Mouse (Mus musculus) cortical plate, adult 2 months (tissue): ENCODE measurements around the gene Apba3. TPM values are rescaled to one million over a fixed set of nuclear protein-coding genes. Genes with fewer than 3 reads are reported as not detected.

Experiments used
- H3K27ac ChIP-seq: fragments of 200-500 bp; 2 replicates; pipeline ENCODE4 v1.5.1; 2012; ENCODE audit warnings: low read length, control low read depth, inconsistent platforms; ENCODE audit not compliant: insufficient read depth
- H3K4me1 ChIP-seq: fragments of 200-500 bp; 2 replicates; pipeline ENCODE4 v1.6.1; 2011; ENCODE audit warnings: low read length; ENCODE audit not compliant: control insufficient read depth, insufficient read depth
- H3K4me3 ChIP-seq: fragments of 200-500 bp; 2 replicates; pipeline ENCODE4 v1.5.1; 2011; ENCODE audit warnings: mild to moderate bottlenecking, low read length, control low read depth; ENCODE audit not compliant: insufficient read depth
- CTCF ChIP-seq: fragments of 200-500 bp; IDR thresholded peaks from 2 replicates; pipeline ENCODE4 v1.5.1; 2011; ENCODE audit warnings: mild to moderate bottlenecking, control low read depth, low read length; ENCODE audit not compliant: insufficient read depth; ENCODE audit errors: extremely low read depth
- POLR2A ChIP-seq: fragments of 200-500 bp; IDR thresholded peaks from 2 replicates; pipeline ENCODE4 v1.6.1; 2011; ENCODE audit warnings: mild to moderate bottlenecking, low read length, control low read depth; ENCODE audit not compliant: insufficient read depth; ENCODE audit errors: extremely low read depth
- polyA plus RNA-seq: library from polyadenylated mRNA; depleted of rRNA; stranded (reverse); fragments of >200 nt; gene quantifications from 2 replicates; pipeline ENCODE4 v1.2.3, GENCODE M21; 2012

Apba3 gene
- polyA plus RNA-seq, 1 experiment: 52.1 TPM

GRCm38 (mm10) chr10:81303761-81304160, 37.0 kb downstream of the Apba3 start:
- TF ChIP-seq CTCF: no peak
- TF ChIP-seq POLR2A: no peak
- H3K4me1 ChIP-seq: peaks cover 31% of the 10 kb centered on the region
- H3K4me3 ChIP-seq: no peak overlapping the region; the same call in 1 of the 2 replicates
- no peak overlapping the region; the same call in 1 of the 2 replicates for H3K27ac ChIP-seq

DNA sequence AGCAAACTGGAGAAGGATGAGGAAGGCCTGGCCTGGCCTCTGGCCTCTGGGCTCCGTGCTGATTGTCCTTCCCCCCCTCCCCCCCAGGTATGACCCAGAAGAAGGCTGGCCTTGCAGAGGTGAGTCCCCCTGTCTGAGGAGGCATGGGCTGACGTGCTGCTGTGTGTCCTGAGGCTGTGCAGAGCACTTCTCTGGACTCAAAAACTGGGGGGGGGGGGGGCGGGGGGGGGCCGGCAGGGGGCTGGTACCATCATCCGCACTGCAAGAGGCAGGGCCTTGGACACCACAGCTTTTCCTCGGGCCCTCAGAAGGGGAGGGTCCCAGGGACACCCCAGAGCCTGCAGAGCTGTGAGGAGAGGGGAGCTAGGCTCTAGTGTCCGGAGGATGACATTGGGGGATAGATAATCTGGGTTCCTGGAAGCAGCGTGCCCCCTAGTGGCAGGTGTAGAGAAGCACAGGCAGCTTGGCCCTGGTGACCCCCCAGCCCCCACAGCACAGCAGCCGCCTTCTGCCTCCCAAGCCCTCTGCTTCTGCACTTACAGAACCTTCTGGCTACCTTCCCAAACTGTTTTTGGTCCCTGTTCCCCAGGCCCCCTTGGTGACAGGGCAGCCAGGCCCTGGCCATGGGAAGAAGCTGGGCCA, 38.0 kb downstream of the Apba3 start:
- Histone ChIP-seq H3K4me3 (no peak overlapping the region), H3K27ac (peak overlapping the region; percentile 23; the same call in 1 of the 2 replicates)

DNA sequence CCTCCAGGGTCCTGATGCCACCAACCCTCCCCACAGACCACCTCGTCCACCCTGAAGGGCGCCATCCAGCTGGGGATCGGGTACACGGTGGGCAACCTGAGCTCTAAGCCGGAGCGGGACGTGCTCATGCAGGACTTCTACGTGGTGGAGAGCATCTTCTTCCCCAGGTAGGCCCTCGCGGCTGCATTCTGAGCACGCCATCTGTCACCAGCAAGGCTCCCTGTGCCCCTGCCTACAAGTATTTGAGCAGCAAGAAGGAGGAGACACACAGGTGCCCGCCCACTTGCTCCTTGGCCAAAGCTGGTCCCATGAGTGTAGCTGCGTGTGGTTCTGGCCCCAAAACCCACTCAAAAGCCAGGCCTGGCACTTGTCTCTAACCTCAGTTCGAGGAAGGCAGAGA, 38.9 kb downstream of the Apba3 start:
- peaks cover 20% of the 10 kb centered on the region for H3K4me1 ChIP-seq
- peak overlapping the region; percentile 26; the same call in 1 of the 2 replicates for H3K27ac ChIP-seq
- TF ChIP-seq CTCF (no peak), POLR2A (no peak)
- H3K4me3 ChIP-seq: no peak overlapping the region

More for the DNA sequence above, 38.0 kb downstream of the Apba3 start:
- H3K4me1 ChIP-seq: peaks cover 23% of the 10 kb centered on the region
- peak; percentile 79 for TF ChIP-seq CTCF
- no peak for TF ChIP-seq POLR2A

- H3K4me3 ChIP-seq: no peak overlapping the region
- H3K27ac ChIP-seq: peak overlapping the region; percentile 68; the same call in 1 of the 2 replicates
- TF ChIP-seq CTCF: no peak
- TF ChIP-seq POLR2A: no peak
- peaks cover 19% of the 10 kb centered on the region for H3K4me1 ChIP-seq
Measured at GRCm38 (mm10) chr10:81306173-81306668, 39.5 kb downstream of the Apba3 start.

DNA sequence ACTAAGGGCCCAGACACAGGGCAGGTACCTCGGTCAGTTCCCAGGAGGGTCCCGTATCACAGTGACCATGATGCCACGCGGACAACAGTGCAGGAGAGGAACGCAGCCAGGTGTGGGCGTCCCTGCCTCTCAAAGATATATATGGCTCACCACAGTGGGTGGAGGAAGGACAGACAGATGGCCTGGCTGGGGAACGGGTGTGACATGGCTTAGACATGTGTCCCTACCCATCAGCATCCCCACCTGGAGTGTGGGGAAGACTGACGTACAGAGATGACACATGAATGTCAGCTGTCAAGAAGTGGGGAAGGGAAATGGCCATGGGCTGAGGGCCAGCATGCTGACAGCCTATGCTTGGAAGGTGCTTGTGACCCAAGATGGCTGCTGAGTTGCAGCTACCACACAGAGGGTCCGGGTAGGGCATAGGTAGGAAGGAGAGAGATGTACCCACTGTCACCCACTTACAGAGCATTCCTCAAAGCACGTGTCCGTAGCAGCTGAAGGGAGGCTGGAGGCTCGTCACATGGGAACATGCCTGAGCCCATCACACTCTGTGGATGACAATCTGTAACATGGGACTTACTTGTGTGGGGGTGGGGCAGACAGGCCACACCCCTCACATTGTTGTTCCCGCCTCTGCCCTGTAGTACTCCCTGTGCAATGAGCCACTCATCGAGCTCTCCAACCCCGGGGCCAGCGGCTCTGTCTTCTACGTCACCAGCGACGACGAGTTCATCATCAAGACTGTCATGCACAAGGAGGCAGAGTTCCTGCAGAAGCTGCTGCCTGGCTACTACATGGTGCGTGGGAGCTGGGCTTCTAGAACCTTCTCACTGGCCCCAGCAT, 40.3 kb downstream of the Apba3 start:
- peak overlapping the region; percentile 68 for H3K27ac ChIP-seq
- peaks cover 17% of the 10 kb centered on the region for H3K4me1 ChIP-seq
- no peak for TF ChIP-seq POLR2A
- no peak for TF ChIP-seq CTCF
- H3K4me3 ChIP-seq: no peak overlapping the region

GRCm38 (mm10) chr10:81309571-81309970, 42.8 kb downstream of the Apba3 start:
- TF ChIP-seq POLR2A (no peak), CTCF (no peak)
- H3K4me1 ChIP-seq: peaks cover 4% of the 10 kb centered on the region
- no peak overlapping the region for H3K27ac ChIP-seq
- no peak overlapping the region for H3K4me3 ChIP-seq

- Histone ChIP-seq H3K4me3 (no peak overlapping the region), H3K4me1 (no peaks in the 10 kb centered on the region), H3K27ac (no peak overlapping the region)
- TF ChIP-seq CTCF (no peak), POLR2A (no peak)
Measured at GRCm38 (mm10) chr10:81313581-81313980, 46.8 kb downstream of the Apba3 start.

GRCm38 (mm10) chr10:81314201-81314600, 47.4 kb downstream of the Apba3 start:
- H3K4me3 ChIP-seq: no peak overlapping the region
- no peaks in the 10 kb centered on the region for H3K4me1 ChIP-seq
- no peak for TF ChIP-seq POLR2A
- TF ChIP-seq CTCF: no peak
- no peak overlapping the region for H3K27ac ChIP-seq

DNA sequence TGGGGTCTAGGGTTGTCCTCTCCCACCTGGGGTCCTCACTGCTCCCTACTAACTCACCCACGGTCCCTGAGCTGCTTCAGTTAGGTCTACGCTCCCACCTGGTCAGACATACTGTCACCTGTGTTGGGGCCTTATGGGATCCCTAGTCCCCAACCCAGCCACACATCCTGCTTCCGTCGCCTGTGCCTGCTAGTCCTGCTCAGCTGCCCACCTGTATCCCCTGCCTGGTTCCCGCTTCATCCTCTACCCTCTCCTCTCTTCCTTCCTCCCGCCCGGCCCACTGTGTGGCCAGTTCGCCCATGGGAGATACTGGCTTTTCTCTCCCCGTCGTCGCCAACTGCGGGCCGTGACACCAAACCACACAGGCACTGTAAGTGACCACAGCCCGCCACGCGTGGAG, 48.8 kb downstream of the Apba3 start:
- Histone ChIP-seq H3K4me1 (no peaks in the 10 kb centered on the region), H3K27ac (no peak overlapping the region), H3K4me3 (no peak overlapping the region)
- TF ChIP-seq POLR2A: no peak
- no peak for TF ChIP-seq CTCF
